Mouse (Mus musculus): ENCODE measurements around the gene Dnaja3.

The Dnaja3 gene

GRCm38 (mm10) chr16:4639831-4640237, at the start of gene Dnaja3, which contains the start of gene Vasn:
Gene Dnaja3 (plus strand): TSS chr16:4639989.
Gene Vasn (plus strand): TSS chr16:4639941.
- peak; percentile 95 for DNase-seq (ENCODE audit: low read depth, low spot score)

GRCm38 (mm10) chr16:4590236-4590635, 49.6 kb upstream of the Dnaja3 start:
- DNase-seq (ENCODE audit: low read depth, low spot score), result peak; percentile 37

- DNase-seq (ENCODE audit: low read depth, low spot score), result peak; percentile 62
Observed at GRCm38 (mm10) chr16:4592909-4593875, 46.6 kb upstream of the Dnaja3 start.

- peak; percentile 91 for DNase-seq (ENCODE audit: low read depth, low spot score)
Observed at GRCm38 (mm10) chr16:4593971-4594813, 45.6 kb upstream of the Dnaja3 start, which contains the start of gene Glis2. Gene Glis2 (plus strand): TSS chr16:4594713.

- DNase-seq (ENCODE audit: low read depth, low spot score), result no peak
Observed at GRCm38 (mm10) chr16:4594814-4595526, 44.8 kb upstream of the Dnaja3 start.

- no peak for DNase-seq (ENCODE audit: low read depth, low spot score)
Observed at GRCm38 (mm10) chr16:4595527-4595963, 44.2 kb upstream of the Dnaja3 start.

GRCm38 (mm10) chr16:4596141-4596728, 43.6 kb upstream of the Dnaja3 start:
- no peak for DNase-seq (ENCODE audit: low read depth, low spot score)

GRCm38 (mm10) chr16:4596836-4597235, 43.0 kb upstream of the Dnaja3 start:
- DNase-seq (ENCODE audit: low read depth, low spot score), result peak; percentile 38

GRCm38 (mm10) chr16:4597296-4597695, 42.5 kb upstream of the Dnaja3 start:
- DNase-seq (ENCODE audit: low read depth, low spot score), result peak; percentile 58

GRCm38 (mm10) chr16:4598041-4598440, 41.7 kb upstream of the Dnaja3 start:
- DNase-seq (ENCODE audit: low read depth, low spot score), result no peak

- DNase-seq (ENCODE audit: low read depth, low spot score), result peak; percentile 19
Observed at GRCm38 (mm10) chr16:4598891-4599543, 40.8 kb upstream of the Dnaja3 start.

GRCm38 (mm10) chr16:4599616-4600015, 40.2 kb upstream of the Dnaja3 start:
- no peak for DNase-seq (ENCODE audit: low read depth, low spot score)

GRCm38 (mm10) chr16:4600701-4601310, 39.0 kb upstream of the Dnaja3 start:
- DNase-seq (ENCODE audit: low read depth, low spot score), result no peak

- DNase-seq (ENCODE audit: low read depth, low spot score), result peak; percentile 97
Observed at GRCm38 (mm10) chr16:4602189-4602588, 37.6 kb upstream of the Dnaja3 start.

GRCm38 (mm10) chr16:4602766-4603452, 36.9 kb upstream of the Dnaja3 start:
- DNase-seq (ENCODE audit: low read depth, low spot score), result peak; percentile 53

GRCm38 (mm10) chr16:4603453-4603837, 36.3 kb upstream of the Dnaja3 start:
- no peak for DNase-seq (ENCODE audit: low read depth, low spot score)

GRCm38 (mm10) chr16:4604293-4604837, 35.4 kb upstream of the Dnaja3 start:
- DNase-seq (ENCODE audit: low read depth, low spot score), result no peak

GRCm38 (mm10) chr16:4605514-4606131, 34.2 kb upstream of the Dnaja3 start:
- peak; percentile 8 for DNase-seq (ENCODE audit: low read depth, low spot score)
